Mouse (Mus musculus) hindbrain, embryonic 10.5 days (tissue): ENCODE data around the gene Supt7l. TPM values are rescaled to one million over a fixed set of nuclear protein-coding genes. Genes with fewer than 3 reads are reported as not detected.

Experiments
- DNase-seq: peaks from one replicate; pipeline ENCODE4 v3.0.0-alpha.2; 2017; ENCODE audit warnings: low spot score
- H3K27ac ChIP-seq: fragments of 300-500 bp; sonication (generic); 2 replicates; pipeline ENCODE4 v1.5.1; 2016; ENCODE audit warnings: mild to moderate bottlenecking, moderate library complexity
- H3K27me3 ChIP-seq: fragments of 300-500 bp; sonication (generic); 2 replicates; pipeline ENCODE4 v1.6.1; 2016; ENCODE audit warnings: mild to moderate bottlenecking; ENCODE audit not compliant: poor library complexity, insufficient read depth, severe bottlenecking
- H3K36me3 ChIP-seq: fragments of 300-500 bp; sonication (generic); 2 replicates; pipeline ENCODE4 v1.6.1; 2016; ENCODE audit warnings: mild to moderate bottlenecking, moderate library complexity
- H3K4me1 ChIP-seq: fragments of 300-500 bp; sonication (generic); replicated peaks from 2 replicates; pipeline ENCODE4 v1.6.1; 2016; ENCODE audit warnings: mild to moderate bottlenecking
- H3K4me3 ChIP-seq: fragments of 300-500 bp; sonication (generic); 2 replicates; pipeline ENCODE4 v1.5.1; 2016; ENCODE audit warnings: mild to moderate bottlenecking, moderate library complexity
- H3K9me3 ChIP-seq: fragments of 300-500 bp; sonication (generic); 2 replicates; pipeline ENCODE4 v1.6.1; 2016; ENCODE audit warnings: mild to moderate bottlenecking, moderate library complexity
- WGBS: fragments of 180-500 bp; shearing (Covaris S2); methylation state at CpG from one replicate; pipeline ENCODE4 v1.1.7; 2016; 5-methylcytosine and 5-hydroxymethylcytosine counted together
- polyA plus RNA-seq: library from polyadenylated mRNA; unstranded; fragments of >200 nt; fragmentation: Nextera tagmentation; extraction: Ambion mirVana; gene quantifications from 2 replicates; pipeline ENCODE4 v1.2.1, GENCODE M21; 2016

Gene Supt7l
- polyA plus RNA-seq, 1 experiment from 2014 or later = 26.9 TPM

- H3K27me3 ChIP-seq = no peaks in the 10 kb centered on the region
- H3K9me3 ChIP-seq = no peaks in the 10 kb centered on the region
- no peaks in the 10 kb centered on the region for H3K4me1 ChIP-seq
- H3K4me3 ChIP-seq = no peak overlapping the region
- WGBS = 90% methylated on average over 2 of the region's 2 CpGs
- DNase-seq = no peak
- peaks cover 94% of the 10 kb centered on the region for H3K36me3 ChIP-seq
- no peak overlapping the region for H3K27ac ChIP-seq
Measured at GRCm38 (mm10) chr5:31535228-31535627, 7.6 kb upstream of the Supt7l start.

- WGBS = 68% methylated on average over 2 of the region's 2 CpGs
- Histone ChIP-seq H3K27me3 (no peaks in the 10 kb centered on the region), H3K4me3 (no peak overlapping the region), H3K36me3 (peaks cover 51% of the 10 kb centered on the region), H3K4me1 (peaks cover 24% of the 10 kb centered on the region), H3K27ac (no peak overlapping the region), H3K9me3 (no peaks in the 10 kb centered on the region)
- DNase-seq = no peak
Measured at GRCm38 (mm10) chr5:31528560-31528959, 953 bp upstream of the Supt7l start.

GRCm38 (mm10) chr5:31527117-31527680, 408 bp downstream of the Supt7l start:
- WGBS = 4% methylated on average over 40 of the region's 40 CpGs
- no peak for DNase-seq
- H3K27ac ChIP-seq = peak overlapping the region; percentile 97
- no peaks in the 10 kb centered on the region for H3K27me3 ChIP-seq
- H3K4me3 ChIP-seq = peak overlapping the region; percentile 98
- H3K9me3 ChIP-seq = no peaks in the 10 kb centered on the region
- peaks cover 45% of the 10 kb centered on the region for H3K36me3 ChIP-seq
- peaks cover 24% of the 10 kb centered on the region for H3K4me1 ChIP-seq

- Histone ChIP-seq H3K27me3 (no peaks in the 10 kb centered on the region), H3K9me3 (no peaks in the 10 kb centered on the region), H3K27ac (peak within 1 kb of the TSS; percentile 97), H3K4me1 (peaks cover 24% of the 10 kb centered on the region), H3K36me3 (peaks cover 45% of the 10 kb centered on the region), H3K4me3 (peak within 1 kb of the TSS; percentile 98)
- WGBS = under 1% methylated on average over 28 of the region's 28 CpGs
- DNase-seq = peak; percentile 79
Measured at GRCm38 (mm10) chr5:31526354-31527116, 1.1 kb downstream of the Supt7l start, which contains the start of gene Slc4a1ap. Gene Slc4a1ap (plus strand): TSS chr5:31526995.

- DNase-seq = no peak
- H3K36me3 ChIP-seq = peaks cover 71% of the 10 kb centered on the region
- no peak overlapping the region for H3K27ac ChIP-seq
- no peak overlapping the region for H3K4me3 ChIP-seq
- H3K27me3 ChIP-seq = no peaks in the 10 kb centered on the region
- peaks cover 2% of the 10 kb centered on the region for H3K4me1 ChIP-seq
- WGBS = 95% methylated on average over 6 of the region's 6 CpGs
- H3K9me3 ChIP-seq = no peaks in the 10 kb centered on the region
Measured at GRCm38 (mm10) chr5:31520556-31520955, 7.1 kb downstream of the Supt7l start.

GRCm38 (mm10) chr5:31512481-31512880, 15.1 kb downstream of the Supt7l start:
- 86% methylated on average over 1 of the region's 1 CpGs for WGBS
- Histone ChIP-seq H3K36me3 (peaks cover 99% of the 10 kb centered on the region), H3K9me3 (no peaks in the 10 kb centered on the region), H3K27me3 (no peaks in the 10 kb centered on the region), H3K4me3 (no peak overlapping the region), H3K4me1 (no peaks in the 10 kb centered on the region), H3K27ac (no peak overlapping the region)
- DNase-seq = no peak

GRCm38 (mm10) chr5:31504843-31505242, 22.8 kb downstream of the Supt7l start:
- no peak overlapping the region for H3K4me3 ChIP-seq
- WGBS = 93% methylated on average over 10 of the region's 10 CpGs
- peaks cover 99% of the 10 kb centered on the region for H3K36me3 ChIP-seq
- no peaks in the 10 kb centered on the region for H3K9me3 ChIP-seq
- no peaks in the 10 kb centered on the region for H3K27me3 ChIP-seq
- H3K4me1 ChIP-seq = no peaks in the 10 kb centered on the region
- H3K27ac ChIP-seq = no peak overlapping the region
- DNase-seq = no peak

- H3K27me3 ChIP-seq = no peaks in the 10 kb centered on the region
- peak within 1 kb of the TSS; percentile 87 for H3K27ac ChIP-seq
- H3K36me3 ChIP-seq = peaks cover 37% of the 10 kb centered on the region
- WGBS = under 1% methylated on average over 49 of the region's 49 CpGs
- peaks cover 15% of the 10 kb centered on the region for H3K4me1 ChIP-seq
- H3K4me3 ChIP-seq = peak within 1 kb of the TSS; percentile 93
- peak; percentile 90 for DNase-seq
- H3K9me3 ChIP-seq = no peaks in the 10 kb centered on the region
Measured at GRCm38 (mm10) chr5:31494513-31495297, 32.9 kb downstream of the Supt7l start, which contains the start of gene Gpn1. Gene Gpn1 (plus strand): TSS chr5:31494741.

- 58% methylated on average over 1 of the region's 1 CpGs for WGBS
- H3K9me3 ChIP-seq = no peaks in the 10 kb centered on the region
- no peak for DNase-seq
- H3K27me3 ChIP-seq = no peaks in the 10 kb centered on the region
- no peak overlapping the region for H3K27ac ChIP-seq
- peaks cover 15% of the 10 kb centered on the region for H3K4me1 ChIP-seq
- peaks cover 10% of the 10 kb centered on the region for H3K36me3 ChIP-seq
- no peak overlapping the region for H3K4me3 ChIP-seq
Measured at GRCm38 (mm10) chr5:31492031-31492430, 35.6 kb downstream of the Supt7l start.

GRCm38 (mm10) chr5:31489116-31489769, 38.4 kb downstream of the Supt7l start:
- peaks cover 17% of the 10 kb centered on the region for H3K36me3 ChIP-seq
- 75% methylated on average over 7 of the region's 7 CpGs for WGBS
- no peaks in the 10 kb centered on the region for H3K27me3 ChIP-seq
- no peak overlapping the region for H3K4me3 ChIP-seq
- no peak for DNase-seq
- no peaks in the 10 kb centered on the region for H3K9me3 ChIP-seq
- no peak overlapping the region for H3K27ac ChIP-seq
- H3K4me1 ChIP-seq = peaks cover 4% of the 10 kb centered on the region

GRCm38 (mm10) chr5:31487889-31488288, 39.7 kb downstream of the Supt7l start:
- Histone ChIP-seq H3K27ac (no peak overlapping the region), H3K4me3 (no peak overlapping the region), H3K4me1 (no peaks in the 10 kb centered on the region), H3K36me3 (peaks cover 26% of the 10 kb centered on the region), H3K27me3 (no peaks in the 10 kb centered on the region), H3K9me3 (no peaks in the 10 kb centered on the region)
- WGBS = 96% methylated on average over 3 of the region's 3 CpGs
- no peak for DNase-seq

GRCm38 (mm10) chr5:31485440-31485839, 42.2 kb downstream of the Supt7l start, which contains the start of gene 4930548H24Rik:
Gene 4930548H24Rik (plus strand): TSS chr5:31485740.
- peaks cover 50% of the 10 kb centered on the region for H3K36me3 ChIP-seq
- H3K27me3 ChIP-seq = no peaks in the 10 kb centered on the region
- no peak within 1 kb of the TSS for H3K27ac ChIP-seq
- WGBS = 95% methylated on average over 3 of the region's 3 CpGs
- no peaks in the 10 kb centered on the region for H3K9me3 ChIP-seq
- H3K4me3 ChIP-seq = no peak within 1 kb of the TSS
- DNase-seq = no peak
- no peaks in the 10 kb centered on the region for H3K4me1 ChIP-seq
